Mouse (Mus musculus) cerebellum, adult 9-11 months (tissue): ENCODE measurements around the gene Mfn2.
"Not testable (repeated sequence)": the region's sequence is repeated elsewhere in the genome, so short reads cannot be mapped to it uniquely, and the experiment has no call there.

Experiments
- DNase-seq: peaks from one replicate; pipeline ENCODE4 v3.0.0; 2022

Gene Mfn2

DNA sequence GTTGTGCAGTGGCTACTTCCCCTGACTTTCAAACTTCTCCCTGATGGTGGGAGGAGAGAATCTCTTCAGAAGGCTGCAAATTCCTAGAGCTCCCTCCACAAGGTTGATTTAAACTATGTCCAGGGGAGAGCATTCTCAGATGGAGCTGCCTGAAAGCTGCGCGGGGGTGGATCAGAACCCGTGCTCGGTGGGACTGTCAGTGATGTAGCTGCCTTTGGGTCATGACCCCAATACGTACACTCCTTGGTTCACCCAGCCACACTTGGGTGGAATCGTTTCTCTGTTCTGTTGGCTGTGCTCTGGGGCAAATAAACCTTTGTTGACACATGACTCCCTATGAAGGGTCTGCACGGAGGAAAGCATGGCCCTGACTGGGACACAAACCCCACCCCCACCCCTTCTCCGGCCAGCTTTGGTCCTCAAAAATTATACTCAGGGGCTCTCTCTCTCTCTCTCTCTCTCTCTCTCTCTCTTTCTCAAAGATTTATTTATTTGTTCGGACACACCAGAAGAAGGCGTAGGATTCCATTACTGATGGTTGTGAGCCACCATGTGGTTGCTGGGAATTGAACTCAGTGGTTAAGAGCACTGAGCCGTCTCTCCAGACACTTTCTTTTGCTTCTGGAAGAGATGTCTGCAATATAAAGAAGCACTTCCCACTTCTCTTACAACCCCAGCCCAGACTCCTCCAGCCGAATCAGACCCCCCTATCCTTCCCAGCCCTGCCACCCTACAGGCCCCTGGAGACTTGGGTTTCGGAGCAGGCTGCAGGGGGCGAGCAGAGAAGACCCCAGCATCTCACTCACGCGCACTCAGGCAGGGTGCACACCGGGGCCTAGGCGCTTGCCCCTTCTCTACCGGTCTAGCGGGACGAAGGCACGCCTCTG lies 36.7 kb downstream of the Mfn2 start:
- DNase-seq: peak; percentile 50

DNA sequence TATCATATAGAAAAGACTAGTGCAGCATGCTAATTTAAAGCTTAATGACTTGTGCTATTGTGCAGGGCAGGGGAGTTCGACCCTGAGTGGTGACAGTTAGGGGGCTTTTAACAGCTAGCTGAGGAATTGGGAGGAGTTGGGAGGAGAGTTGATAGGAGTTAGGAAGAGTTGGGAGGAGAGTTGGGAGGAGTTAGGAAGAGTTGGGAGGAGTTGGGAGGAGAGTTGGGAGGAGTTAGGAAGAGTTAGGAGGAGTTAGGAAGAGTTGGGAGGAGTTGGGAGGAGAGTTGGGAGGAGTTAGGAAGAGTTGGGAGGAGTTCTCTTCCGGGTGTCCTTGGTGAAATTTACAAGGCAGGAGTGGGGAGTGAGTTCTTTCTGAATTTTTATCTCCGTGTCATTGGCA lies 37.7 kb downstream of the Mfn2 start:
- DNase-seq: not testable (repeated sequence)

DNA sequence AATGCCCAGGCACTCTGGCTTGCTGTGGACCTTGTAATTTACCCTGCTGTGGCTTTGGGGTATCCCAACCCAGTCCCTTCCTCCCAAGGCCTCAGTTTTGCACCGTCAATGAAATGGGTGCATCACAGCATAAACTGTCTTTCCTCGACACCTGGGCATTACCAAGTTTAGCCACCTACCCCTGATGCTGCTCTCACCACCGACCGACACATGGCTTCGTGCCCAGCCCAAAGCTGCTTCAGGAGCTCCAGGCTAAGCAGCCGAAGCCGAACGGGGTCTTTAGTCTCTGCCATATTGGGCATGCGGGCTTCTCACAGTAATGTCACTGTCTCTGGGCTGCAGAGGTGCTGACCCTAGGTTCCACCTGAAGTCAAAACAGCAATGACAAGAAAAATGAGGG lies 38.4 kb downstream of the Mfn2 start:
- no peak for DNase-seq

DNA sequence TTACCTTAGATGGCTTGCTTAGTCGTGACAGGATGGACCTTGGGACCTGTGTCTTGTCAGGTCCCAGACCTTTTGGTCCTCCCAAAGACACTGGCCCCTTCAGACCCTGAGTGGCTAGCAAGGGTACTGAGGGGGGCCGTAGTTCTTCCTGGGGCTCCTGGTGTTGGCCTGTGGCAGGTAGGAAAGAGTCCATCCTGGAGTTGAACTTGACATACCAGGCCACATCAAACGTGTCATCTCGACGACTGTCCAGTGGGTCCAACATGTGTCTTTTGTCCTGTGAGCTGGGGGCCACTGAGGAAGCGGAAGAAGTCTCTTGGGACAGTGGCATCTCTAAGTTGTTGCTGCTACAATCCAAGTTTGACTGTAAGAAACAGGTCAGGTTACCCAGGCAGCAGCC lies 38.9 kb downstream of the Mfn2 start:
- no peak for DNase-seq

DNA sequence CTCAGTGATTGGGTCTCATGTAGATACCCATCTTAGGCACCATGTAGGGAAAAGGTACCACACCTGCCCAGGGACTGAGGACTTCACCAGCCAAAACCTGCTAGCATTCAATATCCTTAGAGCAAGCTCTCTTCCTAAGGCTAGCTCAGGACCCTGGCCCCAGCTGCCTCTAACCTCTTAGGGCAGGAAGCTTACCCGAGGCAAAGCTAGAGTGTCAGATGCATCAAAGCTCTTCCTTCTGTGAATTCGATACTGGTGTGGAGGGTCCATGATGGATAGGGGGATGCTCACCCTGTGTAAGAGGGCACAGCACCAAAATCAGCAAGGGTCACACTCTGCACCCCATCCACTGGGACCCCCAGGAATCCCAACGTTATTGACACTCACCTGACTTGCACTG lies 42.5 kb downstream of the Mfn2 start:
- no peak for DNase-seq

DNA sequence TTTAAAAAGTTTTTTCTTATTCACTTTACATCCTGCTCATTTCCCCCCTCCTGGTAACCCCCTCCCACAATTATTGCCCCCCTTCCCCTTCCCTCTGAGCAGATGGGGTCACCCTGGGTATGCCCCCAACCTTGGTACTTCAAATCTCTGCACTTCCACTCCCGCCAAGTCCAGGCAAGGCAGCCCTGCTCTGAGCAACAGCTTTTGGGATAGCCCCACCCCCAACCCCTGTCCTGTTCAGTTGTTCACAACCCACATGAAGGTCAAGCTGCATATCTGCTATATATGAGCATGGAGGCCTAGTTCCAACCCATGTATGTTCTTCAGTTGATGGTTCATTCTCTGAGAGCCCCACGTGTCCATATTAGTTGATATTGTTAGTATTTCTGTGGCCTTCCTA lies 53.7 kb downstream of the Mfn2 start:
- DNase-seq: no peak

DNA sequence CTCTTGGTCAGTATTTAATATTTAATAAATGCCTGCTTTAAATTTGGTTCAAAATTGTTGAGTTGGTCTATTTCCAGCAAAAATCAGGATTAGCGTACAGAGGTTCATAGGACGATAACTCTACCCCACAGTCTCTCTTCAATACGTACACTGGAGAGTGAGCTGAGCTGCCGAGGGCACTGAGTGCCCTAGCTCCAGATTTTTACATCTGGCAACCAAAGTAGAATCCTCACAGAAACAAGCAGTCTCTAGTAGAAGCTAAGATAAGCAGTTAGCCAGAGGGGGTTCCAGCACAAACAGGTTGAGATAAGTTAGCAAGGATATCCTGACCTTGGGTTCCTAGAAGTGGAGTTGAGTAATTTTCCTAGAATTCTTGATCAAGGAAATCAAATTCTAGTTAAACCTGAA lies 55.9 kb downstream of the Mfn2 start:
- DNase-seq: no peak

DNA sequence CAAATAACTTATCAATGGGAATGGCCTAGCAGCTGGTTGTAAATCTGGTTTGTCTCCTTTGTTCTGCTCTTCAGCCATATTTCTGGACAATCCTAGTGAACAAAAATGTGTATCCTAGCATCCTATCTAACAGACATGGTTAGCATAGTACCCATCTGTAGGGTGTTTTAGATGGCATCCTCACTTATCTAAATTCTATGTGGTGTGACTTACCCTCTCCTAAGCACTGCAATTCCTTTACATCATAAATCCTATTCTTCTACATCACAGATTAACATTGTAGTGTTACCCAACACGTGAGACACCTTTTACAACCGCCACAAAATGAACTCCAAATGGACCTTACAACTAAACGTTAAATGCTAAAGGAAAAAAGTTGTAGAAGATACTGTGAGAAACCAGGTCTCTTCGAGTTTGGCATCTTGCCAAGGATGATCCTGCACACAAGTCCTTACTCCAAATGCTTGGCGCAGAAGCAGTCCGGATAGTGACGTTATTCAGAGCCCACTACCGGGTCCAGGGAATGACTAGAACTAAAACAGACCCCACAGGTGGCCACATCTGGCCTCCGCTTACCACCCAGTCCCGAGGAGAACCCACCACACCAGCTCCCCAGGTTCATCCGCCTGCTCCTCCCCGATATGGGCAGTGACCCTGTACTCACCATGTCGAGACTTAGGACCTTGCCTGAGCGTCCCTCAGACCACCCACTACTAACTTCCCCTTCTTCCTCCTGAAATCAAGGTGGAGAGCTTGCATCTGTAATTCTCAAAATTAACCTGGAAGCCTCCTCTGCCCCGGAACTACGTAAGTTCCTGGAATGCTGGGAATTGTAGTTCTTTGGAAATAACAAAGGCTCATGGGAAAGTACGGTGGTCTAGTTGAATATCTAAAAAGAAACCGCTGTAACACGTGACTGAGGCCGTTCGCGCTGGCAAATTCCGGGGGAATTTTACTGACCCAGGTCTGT lies 56.6 kb downstream of the Mfn2 start, which contains the start of gene Zfp933:
TSS of gene Zfp933 (minus strand) at position 753 of the 970 bp plus-strand sequence.
- DNase-seq: peak; percentile 85

DNA sequence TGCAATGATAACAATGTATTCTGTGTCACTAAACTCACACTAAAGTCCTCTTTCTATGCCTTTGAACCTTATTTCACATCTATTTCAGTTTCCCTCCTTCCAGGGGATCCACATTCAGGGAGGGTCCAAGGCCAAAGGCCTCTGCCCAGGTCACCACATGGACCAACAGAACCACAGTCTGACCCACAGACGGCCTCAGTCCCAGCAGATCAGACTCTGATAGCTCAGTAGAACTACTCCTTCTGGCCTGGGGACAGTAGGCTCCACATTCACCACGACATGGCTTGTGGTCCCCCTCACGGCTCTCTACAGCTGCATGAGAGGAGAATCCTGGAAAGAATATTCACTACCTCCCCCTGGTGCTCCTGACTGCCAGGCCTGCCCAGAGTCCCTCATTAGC lies 61.6 kb downstream of the Mfn2 start:
- DNase-seq: no peak

DNA sequence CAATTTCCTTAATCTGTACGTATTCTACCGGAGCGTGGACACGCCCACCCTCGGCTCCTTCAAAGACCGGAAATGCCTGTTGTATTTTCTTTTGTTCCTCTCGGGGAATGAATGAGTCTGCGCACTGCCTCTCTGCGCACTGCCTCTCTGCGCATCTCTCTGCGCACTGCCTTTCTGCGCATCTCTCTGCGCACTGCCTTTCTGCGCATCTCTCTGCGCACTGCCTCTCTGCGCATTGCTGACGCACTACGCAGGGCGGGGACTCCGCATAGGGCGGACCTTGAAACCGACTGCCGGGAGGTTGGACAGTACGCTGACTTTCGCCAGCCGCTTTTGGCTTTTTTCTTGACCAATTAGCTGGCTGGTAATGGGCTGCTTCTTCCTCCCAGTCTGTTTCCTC lies 65.2 kb downstream of the Mfn2 start:
- DNase-seq: peak; percentile 69

DNA sequence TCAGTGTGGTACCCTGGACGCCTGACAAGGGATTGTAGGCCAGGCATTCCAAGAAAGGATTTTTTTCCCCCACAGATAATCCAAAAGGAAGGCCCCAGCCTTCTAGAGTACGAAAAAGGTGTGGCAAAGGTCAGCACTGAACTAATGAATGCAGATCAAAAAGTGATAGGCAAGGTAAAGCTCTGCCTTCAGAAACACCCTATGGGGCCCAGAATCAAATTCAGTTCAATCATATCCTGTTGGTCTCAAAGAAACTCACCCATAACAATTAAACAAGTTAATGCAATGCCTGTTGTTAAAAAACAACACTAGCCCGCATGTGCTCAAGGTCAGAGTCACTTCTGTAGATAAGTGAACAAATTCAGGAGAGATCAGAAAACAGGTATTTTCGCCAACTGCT lies 80.1 kb downstream of the Mfn2 start:
- DNase-seq: no peak
